Mouse (Mus musculus) hindbrain, embryonic 16.5 days (tissue): ENCODE measurements at regions not wholly inside any gene's neighbourhood (a gene's known extent, or its start where the extent isn't known, plus 50 kb on each side); places are given as distances from the start of the nearest gene placed in this dataset.
A peak's percentile ranks its signal among the peaks of the same experiment; 100 is the strongest.

Experiments
- ATAC-seq: fragments of 200-750 bp; cut with Nextera tagmentation; 2 replicates; pipeline ENCODE4 v1.8.0; 2017; ENCODE audit warnings: moderate TSS enrichment, moderate library complexity
- H3K27ac ChIP-seq: fragments of 300-500 bp; sonication (generic); 2 replicates; pipeline ENCODE4 v1.5.1; 2014; ENCODE audit warnings: low read depth, mild to moderate bottlenecking, control low read depth, low read length, moderate library complexity
- H3K27me3 ChIP-seq: fragments of 300-500 bp; sonication (generic); replicated peaks from 2 replicates; pipeline ENCODE4 v1.6.1; 2014; ENCODE audit warnings: low read length; ENCODE audit not compliant: control insufficient read depth, insufficient read depth
- H3K36me3 ChIP-seq: fragments of 300-500 bp; sonication (generic); 2 replicates; pipeline ENCODE4 v1.6.1; 2014; ENCODE audit warnings: mild to moderate bottlenecking, low read length, moderate library complexity, mixed read lengths; ENCODE audit not compliant: control insufficient read depth, insufficient read depth
- H3K4me1 ChIP-seq: fragments of 300-500 bp; sonication (generic); 2 replicates; pipeline ENCODE4 v1.6.1; 2014; ENCODE audit warnings: low read depth, low read length; ENCODE audit not compliant: control insufficient read depth, insufficient read depth
- H3K4me2 ChIP-seq: fragments of 300-500 bp; sonication (generic); 2 replicates; pipeline ENCODE4 v1.6.1; 2014; ENCODE audit warnings: mild to moderate bottlenecking, low read length, control low read depth, moderate library complexity
- H3K4me3 ChIP-seq: fragments of 300-500 bp; sonication (generic); 2 replicates; pipeline ENCODE4 v1.5.1; 2014; ENCODE audit warnings: mild to moderate bottlenecking, low read length, control low read depth, moderate library complexity
- H3K9ac ChIP-seq: fragments of 300-500 bp; sonication (generic); 2 replicates; pipeline ENCODE4 v1.6.1; 2014; ENCODE audit warnings: low read depth, mild to moderate bottlenecking, control low read depth, low read length, moderate library complexity
- H3K9me3 ChIP-seq: fragments of 300-500 bp; sonication (generic); 2 replicates; pipeline ENCODE4 v1.6.1; 2014; ENCODE audit warnings: mild to moderate bottlenecking, low read length, moderate library complexity; ENCODE audit not compliant: control insufficient read depth
- WGBS: fragments of 180-500 bp; shearing (Covaris S2); extraction: QIAGEN DNeasy Blood & Tissue Kit; methylation state at CpG from one replicate; pipeline ENCODE4 v1.1.7; 2014; 5-methylcytosine and 5-hydroxymethylcytosine counted together

DNA sequence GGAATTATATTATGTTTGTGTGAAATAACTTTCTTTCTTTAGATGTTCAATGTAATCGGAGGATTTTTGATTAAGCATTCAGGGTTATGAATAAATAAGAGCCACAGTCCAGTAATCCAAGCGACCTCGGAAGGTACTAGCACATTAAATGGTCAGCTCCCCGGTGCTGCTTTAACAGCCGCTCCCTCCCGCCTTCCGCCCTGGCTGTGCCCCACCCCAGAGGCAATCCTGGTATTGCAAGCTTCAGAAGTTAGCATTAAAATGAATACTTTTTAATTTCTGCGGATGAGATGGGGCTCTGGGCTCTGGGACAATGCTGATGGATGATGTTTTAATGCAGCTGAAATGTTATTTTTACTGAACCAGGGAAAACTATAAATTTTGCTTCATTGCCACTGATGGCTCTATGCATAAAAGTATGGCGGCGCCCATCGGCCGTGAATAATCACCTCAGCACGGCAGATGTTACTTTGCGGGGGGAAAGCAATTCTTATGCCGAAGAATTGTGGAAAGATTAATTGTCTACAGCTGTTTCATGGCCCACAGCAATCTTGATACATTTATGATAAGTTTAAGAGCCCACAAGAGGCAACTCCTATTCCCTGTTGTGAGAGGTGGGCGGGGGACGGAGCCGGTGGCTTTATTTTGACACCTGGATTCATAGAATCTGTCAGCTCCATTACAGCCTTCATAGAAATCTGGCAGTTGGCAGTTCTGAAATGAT, 136.5 kb downstream of the Gpat3 start:
- Histone ChIP-seq H3K27ac (no peak overlapping the region), H3K9ac (no peak overlapping the region), H3K27me3 (no peaks in the 10 kb centered on the region), H3K4me2 (peak overlapping the region; percentile 34), H3K36me3 (no peaks in the 10 kb centered on the region), H3K4me3 (no peak overlapping the region), H3K9me3 (no peaks in the 10 kb centered on the region), H3K4me1 (no peaks in the 10 kb centered on the region; the same call in 1 of the 2 replicates)
- 0 out of 2 replicates have a peak, but pooled peaks have one; percentile 17 for ATAC-seq
- WGBS = 50% methylated on average over 18 of the region's 18 CpGs

DNA sequence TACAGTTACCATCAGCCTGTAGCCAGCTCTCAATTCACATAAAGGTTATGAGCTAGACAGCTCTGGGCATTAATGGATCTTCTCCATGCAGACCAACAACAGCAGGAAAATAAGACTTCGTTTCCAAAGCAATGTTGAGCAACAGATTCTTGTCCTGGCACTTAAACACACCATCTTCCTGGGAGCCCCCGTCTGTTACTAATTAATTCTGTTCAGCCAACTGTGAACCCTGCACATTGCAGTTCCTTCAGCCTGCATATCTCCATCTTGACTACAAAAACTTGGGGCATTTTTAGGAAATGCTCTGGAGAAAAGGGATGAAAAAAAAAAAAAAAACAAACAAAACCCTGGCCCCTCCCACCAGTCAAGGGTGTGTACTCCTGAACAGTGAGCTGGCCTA, 131.2 kb downstream of the Gpat3 start:
- Histone ChIP-seq H3K27me3 (no peaks in the 10 kb centered on the region), H3K4me3 (no peak overlapping the region), H3K9me3 (no peaks in the 10 kb centered on the region), H3K27ac (no peak overlapping the region), H3K4me2 (no peak overlapping the region), H3K36me3 (no peaks in the 10 kb centered on the region), H3K9ac (no peak overlapping the region), H3K4me1 (no peaks in the 10 kb centered on the region; the same call in 1 of the 2 replicates)
- WGBS = 17% methylated on average over 2 of the region's 2 CpGs
- ATAC-seq = no peak

DNA sequence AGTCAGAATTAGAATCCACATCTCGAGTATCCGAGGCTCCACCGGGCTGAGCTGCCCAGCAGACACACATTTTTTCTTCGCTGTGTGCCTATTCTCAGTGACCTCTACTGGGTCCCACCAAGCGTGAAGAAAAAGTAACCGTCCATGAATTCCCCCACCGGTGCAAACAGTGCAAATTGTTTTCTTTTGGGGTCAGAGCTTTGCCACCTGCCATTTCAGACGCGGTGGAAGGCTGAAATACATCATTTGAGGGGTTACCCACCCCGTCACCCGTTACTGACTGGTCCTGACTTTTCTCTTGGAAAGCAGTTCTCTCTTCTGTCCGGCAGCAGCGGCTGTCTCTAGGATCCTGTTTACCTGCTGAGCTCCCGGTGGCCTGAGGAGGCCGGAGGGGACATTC, 105.7 kb downstream of the Gpat3 start:
- Histone ChIP-seq H3K27me3 (no peaks in the 10 kb centered on the region), H3K4me3 (no peak overlapping the region), H3K36me3 (no peaks in the 10 kb centered on the region), H3K4me2 (no peak overlapping the region; the same call in 1 of the 2 replicates), H3K9me3 (no peaks in the 10 kb centered on the region), H3K9ac (no peak overlapping the region), H3K27ac (no peak overlapping the region), H3K4me1 (no peaks in the 10 kb centered on the region)
- no peak for ATAC-seq
- 38% methylated on average over 15 of the region's 15 CpGs for WGBS
